27 mouse cellular contexts compared by ENCODE assay signal in genomic region chr5:150044533-150044932, GRCm38 (mm10). TPM values are rescaled to one million over a fixed set of nuclear protein-coding genes. Genes with fewer than 3 reads are reported as not detected.
DNase-seq lines count a peak whose midpoint lies in the region; ATAC-seq and TF ChIP-seq lines count a peak whose summit lies in the region.
"Had no signal": no experiment of that assay in that cellular context is flagged by ENCODE, and none has a peak within 500 bp of the region (broad histone marks: within the 10 kb centered on the region; RNA-seq: fewer than 3 reads in every experiment).

No protein-coding gene starts in this region.

- H3K36me3 ChIP-seq in forebrain, postnatal 0 days (ENCODE audit: insufficient read depth), result no peaks in the 10 kb centered on the region
- H3K36me3 ChIP-seq in forebrain, embryonic 15.5 days, result no peaks in the 10 kb centered on the region
- H3K36me3 ChIP-seq in kidney, postnatal 0 days (ENCODE audit: insufficient read depth, low read length), result no peaks in the 10 kb centered on the region
- H3K36me3 ChIP-seq in midbrain, postnatal 0 days (ENCODE audit: insufficient read depth, low read length), result no peaks in the 10 kb centered on the region
- no peaks in the 10 kb centered on the region for H3K36me3 ChIP-seq in midbrain, embryonic 10.5 days
- H3K36me3 ChIP-seq: hindbrain, embryonic 13.5 days; intestine, embryonic 15.5 days; limb, embryonic 12.5 days; liver, embryonic 15.5 days; stomach, embryonic 15.5 days had no signal

- no peak overlapping the region for H3K4me3 ChIP-seq in forebrain, postnatal 0 days (ENCODE audit: low read depth, low read length)
- no peak overlapping the region for H3K4me3 ChIP-seq in forebrain, embryonic 15.5 days
- no peak overlapping the region for H3K4me3 ChIP-seq in kidney, postnatal 0 days (replicated peaks; ENCODE audit: low read depth, low read length)
- no peak overlapping the region for H3K4me3 ChIP-seq in midbrain, postnatal 0 days (ENCODE audit: low read depth, low read length)
- H3K4me3 ChIP-seq in midbrain, embryonic 10.5 days, result no peak overlapping the region
- H3K4me3 ChIP-seq in cortical plate, adult 2 months (ENCODE audit: insufficient read depth, low read length), result no peak overlapping the region
- H3K4me3 ChIP-seq: hindbrain, embryonic 13.5 days; intestine, embryonic 15.5 days; limb, embryonic 12.5 days; liver, embryonic 15.5 days; stomach, embryonic 15.5 days had no signal

- no peak for ATAC-seq in forebrain, postnatal 0 days
- ATAC-seq in forebrain, embryonic 15.5 days (replicated peaks), result no peak
- no peak for ATAC-seq in kidney, postnatal 0 days (replicated peaks; ENCODE audit: low FRiP score, low read depth)
- ATAC-seq in midbrain, postnatal 0 days (ENCODE audit: low FRiP score), result no peak
- ATAC-seq: activated CD4-positive, CD25-positive, alpha-beta regulatory T cell, adult 4 months; intestine, embryonic 15.5 days; midbrain, embryonic 16.5 days had no signal

- no peaks in the 10 kb centered on the region for H3K27me3 ChIP-seq in forebrain, postnatal 0 days (ENCODE audit: insufficient read depth, low read length)
- H3K27me3 ChIP-seq in forebrain, embryonic 15.5 days, result no peaks in the 10 kb centered on the region
- H3K27me3 ChIP-seq in kidney, postnatal 0 days (ENCODE audit: insufficient read depth, low read length), result no peaks in the 10 kb centered on the region
- no peaks in the 10 kb centered on the region for H3K27me3 ChIP-seq in midbrain, postnatal 0 days (ENCODE audit: insufficient read depth, low read length)
- H3K27me3 ChIP-seq in midbrain, embryonic 10.5 days (ENCODE audit: low read depth, poor library complexity, severe bottlenecking), result no peaks in the 10 kb centered on the region
- H3K27me3 ChIP-seq: hindbrain, embryonic 13.5 days; intestine, embryonic 15.5 days; limb, embryonic 12.5 days; liver, embryonic 15.5 days; stomach, embryonic 15.5 days had no signal

- no peak for DNase-seq in forebrain, postnatal 0 days
- DNase-seq in kidney, postnatal 0 days (ENCODE audit: low spot score), result no peak
- no peak for DNase-seq in kidney, adult 8-10 months
- DNase-seq in midbrain, postnatal 0 days (ENCODE audit: low spot score), result no peak
- no peak for DNase-seq in midbrain, embryonic 10.5 days (ENCODE audit: low spot score)
- DNase-seq in adrenal gland, adult (ENCODE audit: inconsistent age in 2 of 2, low spot score in 1 of 2), result no peak
- DNase-seq: adrenal gland, postnatal 36 days; cerebellum, adult 2 months; cerebellum, postnatal 36 days; gastrocnemius, postnatal 14 days; kidney, postnatal 25 days; lung, postnatal 36 days; right cerebral cortex, postnatal 14 days; spleen, adult 18-20 months had no signal

- H3K4me2 ChIP-seq in forebrain, postnatal 0 days (ENCODE audit: low read depth), result no peak overlapping the region
- H3K4me2 ChIP-seq in forebrain, embryonic 15.5 days (replicated peaks), result no peak overlapping the region
- no peak overlapping the region for H3K4me2 ChIP-seq in kidney, postnatal 0 days (ENCODE audit: low read length)
- H3K4me2 ChIP-seq in midbrain, postnatal 0 days (ENCODE audit: low read depth, low read length, poor library complexity, severe bottlenecking), result no peak overlapping the region
- H3K4me2 ChIP-seq: hindbrain, embryonic 13.5 days; intestine, embryonic 15.5 days; limb, embryonic 12.5 days; liver, embryonic 15.5 days; stomach, embryonic 15.5 days had no signal

- TF ChIP-seq CTCF in forebrain, postnatal 0 days (IDR thresholded peaks at IDR 0.05; ENCODE audit: low read depth), result 0 out of 2 replicates have a peak, but pooled peaks have one; percentile 10
- TF ChIP-seq CTCF in kidney, postnatal 0 days (IDR thresholded peaks at IDR 0.05; ENCODE audit: low read depth), result peak; percentile 33; the same call in 1 of the 2 replicates
- TF ChIP-seq CTCF in midbrain, postnatal 0 days (IDR thresholded peaks at IDR 0.05), result peak; percentile 40
- 0 out of 2 replicates have a peak, but pooled peaks have one; percentile 12 for TF ChIP-seq CTCF in cortical plate, adult 2 months (IDR thresholded peaks at IDR 0.05; ENCODE audit: extremely low read depth, insufficient read depth, low read length)

- H3K9ac ChIP-seq in forebrain, postnatal 0 days, result no peak overlapping the region
- H3K9ac ChIP-seq in forebrain, embryonic 15.5 days (replicated peaks), result no peak overlapping the region
- no peak overlapping the region for H3K9ac ChIP-seq in kidney, postnatal 0 days (ENCODE audit: low read depth, low read length)
- H3K9ac ChIP-seq in midbrain, postnatal 0 days (replicated peaks; ENCODE audit: low read length, poor library complexity, severe bottlenecking), result no peak overlapping the region
- H3K9ac ChIP-seq: hindbrain, embryonic 13.5 days; intestine, embryonic 15.5 days; limb, embryonic 12.5 days; liver, embryonic 15.5 days; stomach, embryonic 15.5 days had no signal

- WGBS in forebrain, postnatal 0 days, result 65% methylated on average over 2 of the region's 2 CpGs
- 68% methylated on average over 2 of the region's 2 CpGs for WGBS in forebrain, embryonic 15.5 days
- 85% methylated on average over 2 of the region's 2 CpGs for WGBS in kidney, postnatal 0 days
- WGBS in midbrain, postnatal 0 days, result 65% methylated on average over 2 of the region's 2 CpGs
- WGBS in midbrain, embryonic 10.5 days, result 74% methylated on average over 2 of the region's 2 CpGs

- no peaks in the 10 kb centered on the region for H3K4me1 ChIP-seq in forebrain, postnatal 0 days (ENCODE audit: insufficient read depth)
- no peaks in the 10 kb centered on the region for H3K4me1 ChIP-seq in forebrain, embryonic 15.5 days
- 0 out of 2 replicates have a peak, but pooled peaks cover 3% of the 10 kb centered on the region for H3K4me1 ChIP-seq in kidney, postnatal 0 days (replicated peaks; ENCODE audit: insufficient read depth, low read length)
- no peaks in the 10 kb centered on the region for H3K4me1 ChIP-seq in midbrain, postnatal 0 days (ENCODE audit: insufficient read depth, low read length)
- H3K4me1 ChIP-seq in midbrain, embryonic 10.5 days, result no peaks in the 10 kb centered on the region
- H3K4me1 ChIP-seq in cortical plate, adult 2 months (ENCODE audit: control insufficient read depth, insufficient read depth, low read length), result peaks cover 2% of the 10 kb centered on the region
- H3K4me1 ChIP-seq: hindbrain, embryonic 13.5 days; intestine, embryonic 15.5 days; liver, embryonic 15.5 days had no signal

- H3K9me3 ChIP-seq in forebrain, postnatal 0 days (ENCODE audit: low read length), result no peaks in the 10 kb centered on the region
- no peaks in the 10 kb centered on the region for H3K9me3 ChIP-seq in forebrain, embryonic 15.5 days
- no peaks in the 10 kb centered on the region for H3K9me3 ChIP-seq in kidney, postnatal 0 days (replicated peaks; ENCODE audit: low read length)
- no peaks in the 10 kb centered on the region for H3K9me3 ChIP-seq in midbrain, postnatal 0 days (ENCODE audit: low read length)
- no peaks in the 10 kb centered on the region for H3K9me3 ChIP-seq in midbrain, embryonic 10.5 days (replicated peaks)
- H3K9me3 ChIP-seq: intestine, embryonic 15.5 days; liver, embryonic 15.5 days; stomach, embryonic 15.5 days had no signal

- no peak for TF ChIP-seq POLR2A in cortical plate, adult 2 months (IDR thresholded peaks at IDR 0.05; ENCODE audit: extremely low read depth, insufficient read depth, low read length)

- no peak overlapping the region for H3K27ac ChIP-seq in forebrain, postnatal 0 days (ENCODE audit: low read depth, low read length)
- H3K27ac ChIP-seq in forebrain, embryonic 15.5 days (replicated peaks), result no peak overlapping the region
- no peak overlapping the region for H3K27ac ChIP-seq in kidney, postnatal 0 days
- no peak overlapping the region for H3K27ac ChIP-seq in midbrain, postnatal 0 days (ENCODE audit: low read depth, low read length)
- H3K27ac ChIP-seq in midbrain, embryonic 10.5 days (replicated peaks), result no peak overlapping the region
- H3K27ac ChIP-seq in cortical plate, adult 2 months (ENCODE audit: insufficient read depth, low read length), result no peak overlapping the region
- H3K27ac ChIP-seq: hindbrain, embryonic 13.5 days; intestine, embryonic 15.5 days; limb, embryonic 12.5 days; liver, embryonic 15.5 days; stomach, embryonic 15.5 days had no signal

RNA-seq across cellular contexts. Expression of gene Rxfp2, which starts 26.1 kb away (rescaled TPM):
- total RNA-seq in forebrain, postnatal 0 days (2014; rRNA removed), result 0.10 and 0.77 TPM in 2 replicates
- polyA plus RNA-seq in forebrain, postnatal 0 days (2015; fragmentation: Nextera tagmentation; extraction: Ambion mirVana), result 0.19 and 0.21 TPM in 2 replicates
- 0.27 and 0.60 TPM in 2 replicates for polyA plus RNA-seq in forebrain, embryonic 15.5 days (2015; fragmentation: Nextera tagmentation; extraction: Ambion mirVana)
- polyA plus RNA-seq in kidney, postnatal 0 days (2015; fragmentation: Nextera tagmentation; extraction: Ambion mirVana), result 0.43 and 0.46 TPM in 2 replicates
- 0.38 and 1.5 TPM in 2 replicates for total RNA-seq in midbrain, postnatal 0 days (2014; rRNA removed)
- 1.4 and 1.6 TPM in 2 replicates for polyA plus RNA-seq in midbrain, postnatal 0 days (2015; fragmentation: Nextera tagmentation; extraction: Ambion mirVana)
- 0.62 and 0.64 TPM in 2 replicates for polyA plus RNA-seq in midbrain, embryonic 10.5 days (2016; fragmentation: Nextera tagmentation; extraction: Ambion mirVana)
- polyA plus RNA-seq in cortical plate, adult 2 months (2012; rRNA removed), result 2.3 and 2.7 TPM in 2 replicates
- total RNA-seq: adrenal gland, postnatal 36 days; gastrocnemius, postnatal 14 days; heart, adult 8-10 months; megakaryocyte-erythroid progenitor cell, adult 5-6 weeks; neutrophil, adult 5-6 weeks had no signal
- polyA plus RNA-seq: activated CD4-positive, CD25-positive, alpha-beta regulatory T cell, adult 4 months; heart, postnatal 0 days; liver, embryonic 15.5 days had no signal
